Mouse (Mus musculus): Measurements from ENCODE around the gene Ddn. TPM values are rescaled to one million over a fixed set of nuclear protein-coding genes. Genes with fewer than 3 reads are reported as not detected.

Ddn gene
- polyA plus RNA-seq, 1 experiment from 2014 or later: 0.07 TPM

- WGBS: under 1% methylated on average over 64 of the region's 76 CpGs
- peak within 1 kb of the TSS; percentile 88 for H3K27ac ChIP-seq (ENCODE audit: low read depth, low read length)
- H3K9ac ChIP-seq (ENCODE audit: low read depth, low read length): peak within 1 kb of the TSS; percentile 89
- peak; percentile 89 for ATAC-seq
- no peaks in the 10 kb centered on the region for H3K9me3 ChIP-seq (ENCODE audit: control insufficient read depth)
- TF ChIP-seq CTCF (IDR thresholded peaks at IDR 0.05; ENCODE audit: low read depth): no peak
- H3K4me2 ChIP-seq (replicated peaks; ENCODE audit: low read depth): peak within 1 kb of the TSS; percentile 97
- H3K27me3 ChIP-seq (replicated peaks; ENCODE audit: control insufficient read depth, insufficient read depth, low read length): no peaks in the 10 kb centered on the region; the same call in 1 of the 2 replicates
- peaks cover 11% of the 10 kb centered on the region for H3K36me3 ChIP-seq (ENCODE audit: control insufficient read depth, insufficient read depth)
- peak within 1 kb of the TSS; percentile 94 for H3K4me3 ChIP-seq (ENCODE audit: low read depth, low read length)
- peaks cover 10% of the 10 kb centered on the region; the same call in 1 of the 2 replicates for H3K4me1 ChIP-seq (replicated peaks; ENCODE audit: control insufficient read depth, insufficient read depth, low read length)
Observed at GRCm38 (mm10) chr15:98762670-98763529, 46.4 kb downstream of the Ddn start, which contains the start of gene Arf3. Arf3 (minus strand) TSS chr15:98763214.

- under 1% methylated on average over 24 of the region's 24 CpGs for WGBS
- H3K9ac ChIP-seq (ENCODE audit: low read depth, low read length): peak overlapping the region; percentile 89
- no peaks in the 10 kb centered on the region; the same call in 1 of the 2 replicates for H3K27me3 ChIP-seq (replicated peaks; ENCODE audit: control insufficient read depth, insufficient read depth, low read length)
- H3K4me1 ChIP-seq (replicated peaks; ENCODE audit: control insufficient read depth, insufficient read depth, low read length): peaks cover 10% of the 10 kb centered on the region; the same call in 1 of the 2 replicates
- peak overlapping the region; percentile 97 for H3K4me2 ChIP-seq (replicated peaks; ENCODE audit: low read depth)
- H3K27ac ChIP-seq (ENCODE audit: low read depth, low read length): peak overlapping the region; percentile 88
- H3K4me3 ChIP-seq (ENCODE audit: low read depth, low read length): peak overlapping the region; percentile 94
- H3K36me3 ChIP-seq (ENCODE audit: control insufficient read depth, insufficient read depth): peaks cover 11% of the 10 kb centered on the region
- ATAC-seq: peak; percentile 74
- peak; percentile 43 for TF ChIP-seq CTCF (IDR thresholded peaks at IDR 0.05; ENCODE audit: low read depth)
- H3K9me3 ChIP-seq (ENCODE audit: control insufficient read depth): no peaks in the 10 kb centered on the region
Observed at GRCm38 (mm10) chr15:98762201-98762621, 47.1 kb downstream of the Ddn start.

- Histone ChIP-seq H3K27me3 (replicated peaks; ENCODE audit: control insufficient read depth, insufficient read depth, low read length) (no peaks in the 10 kb centered on the region), H3K36me3 (ENCODE audit: control insufficient read depth, insufficient read depth) (peaks cover 6% of the 10 kb centered on the region; the same call in 1 of the 2 replicates), H3K4me3 (ENCODE audit: low read depth, low read length) (no peak overlapping the region), H3K9me3 (ENCODE audit: control insufficient read depth) (no peaks in the 10 kb centered on the region), H3K4me1 (replicated peaks; ENCODE audit: control insufficient read depth, insufficient read depth, low read length) (0 out of 2 replicates have a peak, but pooled peaks cover 2% of the 10 kb centered on the region), H3K9ac (ENCODE audit: low read depth, low read length) (no peak overlapping the region), H3K27ac (ENCODE audit: low read depth, low read length) (no peak overlapping the region), H3K4me2 (replicated peaks; ENCODE audit: low read depth) (no peak overlapping the region)
- no peak for TF ChIP-seq CTCF (IDR thresholded peaks at IDR 0.05; ENCODE audit: low read depth)
- no peak for ATAC-seq
- WGBS: 79% methylated on average over 2 of the region's 2 CpGs
Observed at GRCm38 (mm10) chr15:98754125-98754524, 55.2 kb downstream of the Ddn start.

Other genes starting within 250 kb of the Ddn start
- gene Ccnt1, start 238.6 kb downstream of the Ddn start, polyA plus RNA-seq (2015; fragmentation: Nextera tagmentation; extraction: Ambion mirVana): 21.1 and 25.0 TPM in 2 replicates
- gene 4930415O20Rik, start 238.5 kb downstream of the Ddn start, polyA plus RNA-seq (2015; fragmentation: Nextera tagmentation; extraction: Ambion mirVana): not detected in 2 replicates
- gene Adcy6, start 199.4 kb downstream of the Ddn start, polyA plus RNA-seq (2015; fragmentation: Nextera tagmentation; extraction: Ambion mirVana): 10.6 and 11.1 TPM in 2 replicates
- 9.3 and 10.3 TPM in 2 replicates for gene Cacnb3, start 178.7 kb downstream of the Ddn start, polyA plus RNA-seq (2015; fragmentation: Nextera tagmentation; extraction: Ambion mirVana)
- 9.0 and 11.7 TPM in 2 replicates for gene Ddx23, start 146.6 kb downstream of the Ddn start, polyA plus RNA-seq (2015; fragmentation: Nextera tagmentation; extraction: Ambion mirVana)
- gene Rnd1, start 132.0 kb downstream of the Ddn start, polyA plus RNA-seq (2015; fragmentation: Nextera tagmentation; extraction: Ambion mirVana): 1.1 and 1.4 TPM in 2 replicates
- 0.27 and 0.38 TPM in 2 replicates for gene Ccdc65, start 101.3 kb downstream of the Ddn start, polyA plus RNA-seq (2015; fragmentation: Nextera tagmentation; extraction: Ambion mirVana)
- gene Fkbp11, start 81.3 kb downstream of the Ddn start, polyA plus RNA-seq (2015; fragmentation: Nextera tagmentation; extraction: Ambion mirVana): 30.9 and 32.4 TPM in 2 replicates
- 31.8 and 35.3 TPM in 2 replicates for gene Arf3, start 46.3 kb downstream of the Ddn start, polyA plus RNA-seq (2015; fragmentation: Nextera tagmentation; extraction: Ambion mirVana)
- 0.08 TPM in 1 of 2 replicates, not detected in the other for gene Wnt10b, start 31.3 kb downstream of the Ddn start, polyA plus RNA-seq (2015; fragmentation: Nextera tagmentation; extraction: Ambion mirVana)
- not detected in 2 replicates for gene Wnt1, start 19.6 kb downstream of the Ddn start, polyA plus RNA-seq (2015; fragmentation: Nextera tagmentation; extraction: Ambion mirVana)
- gene Prkag1, start 22.0 kb upstream of the Ddn start, polyA plus RNA-seq (2015; fragmentation: Nextera tagmentation; extraction: Ambion mirVana): 67.0 and 67.3 TPM in 2 replicates
- 5.3 and 6.5 TPM in 2 replicates for gene Kmt2d, start 61.7 kb upstream of the Ddn start, polyA plus RNA-seq (2015; fragmentation: Nextera tagmentation; extraction: Ambion mirVana)
- 9.4 and 9.7 TPM in 2 replicates for gene Rhebl1, start 85.0 kb upstream of the Ddn start, polyA plus RNA-seq (2015; fragmentation: Nextera tagmentation; extraction: Ambion mirVana)
- gene Dhh, start 89.0 kb upstream of the Ddn start, polyA plus RNA-seq (2015; fragmentation: Nextera tagmentation; extraction: Ambion mirVana): 0.88 and 0.93 TPM in 2 replicates
- 27.0 and 30.6 TPM in 2 replicates for gene Lmbr1l, start 108.7 kb upstream of the Ddn start, polyA plus RNA-seq (2015; fragmentation: Nextera tagmentation; extraction: Ambion mirVana)
- 391 and 435 TPM in 2 replicates for gene Tuba1b, start 125.1 kb upstream of the Ddn start, polyA plus RNA-seq (2015; fragmentation: Nextera tagmentation; extraction: Ambion mirVana)
- not detected in 2 replicates for gene Gm49450, start 144.1 kb upstream of the Ddn start, polyA plus RNA-seq (2015; fragmentation: Nextera tagmentation; extraction: Ambion mirVana)
- 457 and 503 TPM in 2 replicates for gene Tuba1a, start 144.2 kb upstream of the Ddn start, polyA plus RNA-seq (2015; fragmentation: Nextera tagmentation; extraction: Ambion mirVana)
- gene Tuba1c, start 220.4 kb upstream of the Ddn start, polyA plus RNA-seq (2015; fragmentation: Nextera tagmentation; extraction: Ambion mirVana): 271 and 315 TPM in 2 replicates
- gene Prph, start 245.7 kb upstream of the Ddn start, polyA plus RNA-seq (2015; fragmentation: Nextera tagmentation; extraction: Ambion mirVana): 29.8 and 32.7 TPM in 2 replicates

Measured in intestine, postnatal 0 days (tissue).